In genomic region chr5:121162923-121163322, GRCm38 (mm10) we compare ENCODE assay signal across 21 mouse cellular contexts. TPM values are rescaled to one million over a fixed set of nuclear protein-coding genes. Genes with fewer than 3 reads are reported as not detected.
DNase-seq lines count a peak whose midpoint lies in the region; ATAC-seq and TF ChIP-seq lines count a peak whose summit lies in the region.
"Had no signal": no experiment of that assay in that cellular context is flagged by ENCODE, and none has a peak within 500 bp of the region (broad histone marks: within the 10 kb centered on the region; RNA-seq: fewer than 3 reads in every experiment).

No protein-coding gene starts in this region.

- no peaks in the 10 kb centered on the region for H3K4me1 ChIP-seq in kidney, embryonic 14.5 days (ENCODE audit: control insufficient read depth, insufficient read depth, low read length)
- H3K4me1 ChIP-seq in liver, adult 2 months (ENCODE audit: control insufficient read depth, insufficient read depth, low read length): no peaks in the 10 kb centered on the region
- no peaks in the 10 kb centered on the region for H3K4me1 ChIP-seq in liver, postnatal 0 days (ENCODE audit: insufficient read depth)
- H3K4me1 ChIP-seq: embryonic facial prominence, embryonic 12.5 days; embryonic facial prominence, embryonic 15.5 days; forebrain, embryonic 15.5 days; hindbrain, embryonic 12.5 days; hindbrain, embryonic 15.5 days had no signal

- no peak overlapping the region for H3K27ac ChIP-seq in kidney, embryonic 14.5 days (ENCODE audit: low read depth, low read length)
- H3K27ac ChIP-seq in liver, adult 2 months (replicated peaks; ENCODE audit: insufficient read depth, low read depth, low read length): no peak overlapping the region
- no peak overlapping the region for H3K27ac ChIP-seq in liver, postnatal 0 days (ENCODE audit: low read depth)
- H3K27ac ChIP-seq: embryonic facial prominence, embryonic 12.5 days; embryonic facial prominence, embryonic 15.5 days; forebrain, embryonic 15.5 days; heart, adult 2 months; hindbrain, embryonic 12.5 days; hindbrain, embryonic 15.5 days had no signal

- no peaks in the 10 kb centered on the region for H3K79me2 ChIP-seq in liver, adult 2 months (ENCODE audit: control insufficient read depth, insufficient read depth, low read length)

- no peak for TF ChIP-seq POLR2A in liver, adult 2 months (IDR thresholded peaks at IDR 0.05; ENCODE audit: extremely low read depth, insufficient read depth, low read length)

- H3K36me3 ChIP-seq in kidney, embryonic 14.5 days (ENCODE audit: control insufficient read depth, insufficient read depth, low read length): peaks cover 79% of the 10 kb centered on the region
- peaks cover 27% of the 10 kb centered on the region for H3K36me3 ChIP-seq in liver, adult 2 months (ENCODE audit: control insufficient read depth, insufficient read depth, low read length)
- H3K36me3 ChIP-seq in liver, postnatal 0 days (replicated peaks; ENCODE audit: insufficient read depth, low read length): peaks cover 74% of the 10 kb centered on the region

- H3K9me3 ChIP-seq in kidney, embryonic 14.5 days (ENCODE audit: control insufficient read depth, low read length): no peaks in the 10 kb centered on the region
- H3K9me3 ChIP-seq in liver, postnatal 0 days (ENCODE audit: low read length): no peaks in the 10 kb centered on the region
- H3K9me3 ChIP-seq: embryonic facial prominence, embryonic 12.5 days; embryonic facial prominence, embryonic 15.5 days; forebrain, embryonic 15.5 days; hindbrain, embryonic 12.5 days; hindbrain, embryonic 15.5 days had no signal

- no peak for TF ChIP-seq EP300 in liver, postnatal 0 days (IDR thresholded peaks at IDR 0.05; ENCODE audit: low read depth)

- H3K4me2 ChIP-seq in kidney, embryonic 14.5 days (replicated peaks; ENCODE audit: low read depth, low read length): no peak overlapping the region
- H3K4me2 ChIP-seq in liver, postnatal 0 days (ENCODE audit: low read depth, low read length): no peak overlapping the region
- H3K4me2 ChIP-seq: embryonic facial prominence, embryonic 12.5 days; embryonic facial prominence, embryonic 15.5 days; forebrain, embryonic 15.5 days; heart, embryonic 11.5 days; hindbrain, embryonic 12.5 days; hindbrain, embryonic 15.5 days had no signal

- no peaks in the 10 kb centered on the region for H3K27me3 ChIP-seq in kidney, embryonic 14.5 days (ENCODE audit: control insufficient read depth, insufficient read depth, low read length)
- H3K27me3 ChIP-seq in liver, adult 2 months (ENCODE audit: control insufficient read depth, insufficient read depth, low read length): no peaks in the 10 kb centered on the region
- no peaks in the 10 kb centered on the region for H3K27me3 ChIP-seq in liver, postnatal 0 days (ENCODE audit: insufficient read depth, low read length)
- H3K27me3 ChIP-seq: embryonic facial prominence, embryonic 12.5 days; embryonic facial prominence, embryonic 15.5 days; forebrain, embryonic 15.5 days; hindbrain, embryonic 12.5 days; hindbrain, embryonic 15.5 days had no signal

- peak; percentile 80 for DNase-seq in kidney, adult 11 months
- peak; percentile 56 for DNase-seq in liver, adult 2 months (ENCODE audit: extremely low read depth, low read depth, low spot score)
- no peak for DNase-seq in liver, postnatal 0 days
- peak; percentile 72 for DNase-seq in kidney, postnatal 14 days
- no peak for DNase-seq in ovary, adult 18-20 months (ENCODE audit: low spot score)
- DNase-seq in embryo, embryonic 10 days (ENCODE audit: low spot score): no peak
- no peak for DNase-seq in heart, adult 8-10 months (ENCODE audit: low spot score)
- DNase-seq: adrenal gland, adult 8-10 months; adrenal gland, postnatal 25 days; cerebellum, adult 11-12 months; cerebellum, adult 8-10 months; gastrocnemius, postnatal 36 days; heart, adult 2 months had no signal

- no peak overlapping the region for H3K4me3 ChIP-seq in kidney, embryonic 14.5 days (ENCODE audit: low read length)
- H3K4me3 ChIP-seq in liver, adult 2 months (ENCODE audit: insufficient read depth, low read depth, low read length): no peak overlapping the region
- H3K4me3 ChIP-seq in liver, postnatal 0 days (ENCODE audit: low read depth, low read length): no peak overlapping the region
- H3K4me3 ChIP-seq: embryonic facial prominence, embryonic 12.5 days; embryonic facial prominence, embryonic 15.5 days; forebrain, embryonic 15.5 days; heart, adult 2 months; hindbrain, embryonic 12.5 days; hindbrain, embryonic 15.5 days had no signal

- ATAC-seq in kidney, embryonic 14.5 days (ENCODE audit: low FRiP score, low TSS enrichment): no peak
- no peak for ATAC-seq in liver, postnatal 0 days
- ATAC-seq: activated CD4-positive, CD25-positive, alpha-beta regulatory T cell, adult 4 months; forebrain, embryonic 15.5 days had no signal

- H3K9ac ChIP-seq in kidney, embryonic 14.5 days (ENCODE audit: low read depth, low read length): no peak overlapping the region
- no peak overlapping the region for H3K9ac ChIP-seq in liver, adult 2 months (ENCODE audit: low read depth, low read length)
- H3K9ac ChIP-seq in liver, postnatal 0 days (replicated peaks): no peak overlapping the region
- H3K9ac ChIP-seq: embryonic facial prominence, embryonic 12.5 days; embryonic facial prominence, embryonic 15.5 days; forebrain, embryonic 15.5 days; hindbrain, embryonic 12.5 days; hindbrain, embryonic 15.5 days had no signal

- 83% methylated on average over 7 of the region's 7 CpGs for WGBS in kidney, embryonic 14.5 days
- WGBS in liver, adult 2 months: 62% methylated on average over 7 of the region's 7 CpGs
- 83% methylated on average over 7 of the region's 7 CpGs for WGBS in liver, postnatal 0 days (ENCODE audit: insufficient replicate concordance)

- TF ChIP-seq CTCF in liver, adult 2 months (IDR thresholded peaks at IDR 0.05; ENCODE audit: low read depth, low read length): no peak
- no peak for TF ChIP-seq CTCF in liver, postnatal 0 days (IDR thresholded peaks at IDR 0.05; ENCODE audit: low read depth)

RNA-seq across cellular contexts. Expression of gene Ptpn11, which starts 28.3 kb away (rescaled TPM):
- 21.2 and 26.5 TPM in 2 replicates for polyA plus RNA-seq in kidney, embryonic 14.5 days (2014; fragmentation: Nextera tagmentation; extraction: Ambion mirVana)
- 23.1 and 30.3 TPM in 2 replicates for total RNA-seq in liver, adult 2 months (2014; rRNA removed)
- polyA plus RNA-seq in liver, adult 2 months (2012; rRNA removed): 15.6 and 17.0 TPM in 2 replicates
- 9.6 and 10.6 TPM in 2 replicates for polyA plus RNA-seq in liver, postnatal 0 days (2015; fragmentation: Nextera tagmentation; extraction: Ambion mirVana)
- total RNA-seq in heart, adult 8-10 months (2022): 100 to 1,000 TPM; 163 to 187 (median 182) TPM

RNA-seq across cellular contexts. Expression of gene Rpl6, which starts 41.4 kb away (rescaled TPM):
- polyA plus RNA-seq in kidney, embryonic 14.5 days (2014; fragmentation: Nextera tagmentation; extraction: Ambion mirVana): 738 and 891 TPM in 2 replicates
- 135 and 163 TPM in 2 replicates for total RNA-seq in liver, adult 2 months (2014; rRNA removed)
- polyA plus RNA-seq in liver, adult 2 months (2012; rRNA removed): 122 and 146 TPM in 2 replicates
- 315 and 325 TPM in 2 replicates for polyA plus RNA-seq in liver, postnatal 0 days (2015; fragmentation: Nextera tagmentation; extraction: Ambion mirVana)
- 100 to 1,000 TPM; 525 to 697 (median 601) TPM for total RNA-seq in heart, adult 8-10 months (2022)

RNA-seq across cellular contexts. Expression of gene Hectd4, which starts 57.1 kb away (rescaled TPM):
- polyA plus RNA-seq in kidney, embryonic 14.5 days (2014; fragmentation: Nextera tagmentation; extraction: Ambion mirVana): 6.2 and 8.0 TPM in 2 replicates
- total RNA-seq in liver, adult 2 months (2014; rRNA removed): 9.7 and 10.0 TPM in 2 replicates
- polyA plus RNA-seq in liver, adult 2 months (2012; rRNA removed): 5.5 and 7.6 TPM in 2 replicates
- polyA plus RNA-seq in liver, postnatal 0 days (2015; fragmentation: Nextera tagmentation; extraction: Ambion mirVana): 3.3 and 3.6 TPM in 2 replicates
- total RNA-seq in heart, adult 8-10 months (2022): 10 to 100 TPM; 22.8 to 26.9 (median 24.1) TPM

Comparison
In these comparisons a context has a peak if more than half of its experiments do, and no peak if none do; other contexts are left out.
1. DNase-seq: peak in kidney, adult 11 months (single experiment), liver, adult 2 months (single experiment) and kidney, postnatal 14 days (single experiment); none in liver, postnatal 0 days (single experiment), ovary, adult 18-20 months (single experiment), embryo, embryonic 10 days (single experiment) and heart, adult 8-10 months (single experiment).